Mouse (Mus musculus): Measurements from ENCODE around the gene Slfn8.
"Not testable (repeated sequence)": the region's sequence is repeated elsewhere in the genome, so short reads cannot be mapped to it uniquely, and the experiment has no call there.

The Slfn8 gene

GRCm38 (mm10) chr11:82991469-82992166 lies 29.0 kb downstream of the Slfn8 start, which contains the start of gene Slfn9:
Slfn9 (minus strand) TSS chr11:82991830.
- DNase-seq (ENCODE audit: low read depth, low spot score): peak; percentile 64

GRCm38 (mm10) chr11:82990612-82991385 lies 29.8 kb downstream of the Slfn8 start:
- not testable (repeated sequence) for DNase-seq (ENCODE audit: low read depth, low spot score)

GRCm38 (mm10) chr11:82989357-82989756 lies 31.3 kb downstream of the Slfn8 start:
- no peak for DNase-seq (ENCODE audit: low read depth, low spot score)

GRCm38 (mm10) chr11:82987621-82988020 lies 33.0 kb downstream of the Slfn8 start:
- DNase-seq (ENCODE audit: low read depth, low spot score): no peak

GRCm38 (mm10) chr11:82983193-82983592 lies 37.4 kb downstream of the Slfn8 start:
- DNase-seq (ENCODE audit: low read depth, low spot score): no peak

- not testable (repeated sequence) for DNase-seq (ENCODE audit: low read depth, low spot score)
These were observed 38.2 kb downstream of the Slfn8 start for GRCm38 (mm10) chr11:82982409-82982808.

DNA sequence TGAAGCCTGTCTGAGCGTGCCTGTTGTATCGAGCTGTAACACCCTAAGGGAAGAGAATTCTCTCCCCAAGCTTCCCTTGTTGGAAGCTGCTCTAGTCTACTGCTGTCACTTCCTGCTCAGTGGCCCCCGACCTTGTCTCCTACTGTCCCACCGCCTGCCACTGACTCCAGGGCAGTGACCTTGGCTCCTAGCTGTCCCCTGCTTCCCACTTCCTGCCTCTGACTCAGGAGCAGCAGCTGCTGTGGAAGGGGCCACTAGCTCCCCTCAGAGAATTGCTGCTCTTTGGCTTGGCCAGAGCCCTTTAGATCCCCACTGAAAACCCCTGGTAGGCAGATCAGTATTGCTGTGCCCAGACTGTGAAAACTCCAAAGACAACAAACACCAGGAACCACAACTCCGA lies 46.7 kb downstream of the Slfn8 start:
- DNase-seq (ENCODE audit: low read depth, low spot score): no peak

DNA sequence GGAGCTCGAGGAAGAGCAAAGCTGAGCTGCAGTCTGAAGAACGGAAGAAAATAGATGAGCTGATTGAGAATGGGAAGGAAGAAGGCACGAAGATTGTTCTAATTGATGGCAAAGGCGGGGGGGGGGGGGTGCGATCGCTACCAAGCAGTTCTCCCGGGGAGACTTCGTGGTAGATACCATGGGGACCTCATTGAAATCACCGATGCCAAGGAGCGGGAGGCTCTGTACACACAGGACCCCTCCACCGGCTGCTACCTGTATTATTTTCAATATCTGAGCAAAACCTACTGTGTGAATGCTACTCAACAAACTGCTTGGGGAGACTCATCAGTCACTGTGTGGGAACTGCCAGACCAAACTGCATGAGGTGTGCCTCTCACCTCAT lies 49.0 kb downstream of the Slfn8 start:
- DNase-seq (ENCODE audit: low read depth, low spot score): no peak

DNA sequence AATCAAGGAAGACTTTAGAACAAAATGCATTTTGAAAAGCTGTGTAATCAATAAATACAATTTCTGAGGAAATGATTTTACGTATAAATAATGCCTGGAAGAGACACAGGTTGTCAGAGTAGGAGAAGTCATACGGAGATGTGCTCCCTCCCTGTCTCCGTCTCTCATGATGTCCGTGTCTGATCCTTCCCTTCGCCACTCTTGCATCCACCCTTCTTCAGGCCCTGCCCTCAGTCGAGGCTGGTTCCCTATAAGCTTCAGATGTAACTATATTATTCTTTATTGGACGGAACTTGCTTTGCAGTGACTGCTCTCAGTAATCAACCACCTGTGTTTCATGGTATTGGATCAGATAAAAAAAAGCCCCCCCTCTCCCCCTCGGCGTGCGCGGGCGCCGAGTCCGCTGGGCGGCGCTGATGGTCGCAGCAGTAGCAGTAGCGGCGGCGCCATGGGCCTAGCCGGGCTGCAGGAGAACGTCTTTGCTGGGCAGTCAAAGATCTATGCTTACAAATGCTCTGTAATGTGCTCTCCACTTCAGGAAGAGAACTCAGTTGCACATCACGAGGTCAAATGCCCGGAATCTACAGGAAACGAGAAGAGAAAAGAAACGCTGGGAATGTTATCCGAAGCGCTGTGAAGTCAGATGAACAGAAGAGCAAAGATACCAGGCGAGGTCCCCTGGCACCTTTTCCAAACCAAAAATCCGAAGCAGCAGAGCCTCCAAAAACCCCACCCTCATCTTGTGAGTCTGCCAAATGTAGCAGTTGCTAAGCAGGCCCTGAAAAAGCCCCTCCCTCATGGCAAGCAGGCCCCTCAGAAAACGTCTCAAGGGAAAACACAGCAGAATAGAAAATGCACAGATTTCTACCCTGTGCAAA lies 49.7 kb downstream of the Slfn8 start:
- no peak for DNase-seq (ENCODE audit: low read depth, low spot score)

DNA sequence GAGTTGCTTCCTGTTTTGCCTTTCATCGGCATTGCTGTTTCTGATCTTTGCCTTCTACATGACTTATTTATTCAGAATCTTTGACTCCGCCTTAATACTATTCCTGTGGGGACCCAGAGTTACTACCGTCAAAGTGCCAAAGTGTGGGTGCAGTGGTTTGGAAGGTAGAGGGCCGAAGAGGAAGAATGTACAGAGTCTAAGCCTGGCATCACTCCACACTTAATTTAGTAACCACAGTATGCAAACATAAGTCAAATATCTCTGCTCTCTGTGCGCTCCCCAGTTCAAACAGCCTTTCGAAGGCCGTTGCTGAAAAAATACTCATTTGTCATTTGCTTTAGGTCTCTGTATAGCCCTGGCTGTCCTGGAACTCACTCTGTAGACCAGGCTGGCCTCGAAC lies 58.4 kb downstream of the Slfn8 start:
- no peak for DNase-seq (ENCODE audit: low read depth, low spot score)

DNA sequence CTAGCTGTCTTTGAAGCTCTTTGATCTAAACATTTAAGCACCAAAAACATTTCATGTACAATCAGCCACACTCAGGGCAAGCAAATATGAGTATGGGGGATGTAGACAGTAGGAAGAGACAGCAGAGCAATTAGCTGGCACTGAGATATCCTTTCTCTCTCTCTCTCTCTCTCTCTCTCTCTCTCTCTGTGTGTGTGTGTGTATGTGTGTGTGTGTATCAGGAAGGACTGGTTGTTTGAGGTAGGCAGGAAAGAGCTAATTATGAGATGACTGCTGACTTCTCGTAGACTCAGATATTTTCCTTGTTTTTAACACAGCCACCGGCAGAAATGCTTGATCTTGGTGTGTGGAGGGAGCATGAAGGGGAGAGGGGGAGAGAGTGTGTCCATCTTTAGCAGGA lies 58.9 kb downstream of the Slfn8 start:
- no peak for DNase-seq (ENCODE audit: low read depth, low spot score)

DNA sequence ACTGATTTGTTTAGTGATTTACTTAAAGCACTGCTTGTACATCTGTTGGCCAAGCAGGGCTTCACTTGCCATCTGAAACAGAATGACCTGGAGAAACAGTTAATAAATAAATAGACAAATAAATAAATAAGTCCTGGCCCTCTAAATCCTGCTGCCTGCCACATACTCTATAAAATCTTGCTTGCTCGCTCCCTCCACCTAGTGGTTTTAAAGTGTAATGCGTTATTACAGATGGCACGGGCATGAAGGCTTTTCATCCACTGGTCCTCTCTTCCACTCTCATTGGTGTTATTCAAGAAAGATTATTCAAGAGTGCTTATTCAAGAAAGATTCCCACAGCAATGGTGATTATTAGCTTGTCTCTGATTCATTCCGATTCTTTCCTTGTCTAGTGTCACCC lies 61.0 kb downstream of the Slfn8 start:
- DNase-seq (ENCODE audit: low read depth, low spot score): peak; percentile 62

GRCm38 (mm10) chr11:82956925-82957324 lies 63.7 kb downstream of the Slfn8 start:
- DNase-seq (ENCODE audit: low read depth, low spot score): no peak

- DNase-seq (ENCODE audit: low read depth, low spot score): no peak
These were observed 66.0 kb downstream of the Slfn8 start for GRCm38 (mm10) chr11:82954631-82955030.

- DNase-seq (ENCODE audit: low read depth, low spot score): no peak
These were observed 67.7 kb downstream of the Slfn8 start for GRCm38 (mm10) chr11:82952612-82953542.

Measured in ZHBTc4 (cell line).